Mouse (Mus musculus) common myeloid progenitor, adult 5-6 weeks (primary cell): Measurements from ENCODE around the gene Plekhf1. TPM values are rescaled to one million over a fixed set of nuclear protein-coding genes. Genes with fewer than 3 reads are reported as not detected.

Source experiments
- ATAC-seq: replicated peaks from 2 replicates; pipeline ENCODE4 v1.8.0; 2016; ENCODE audit warnings: low read depth, mild to moderate bottlenecking, moderate TSS enrichment, inconsistent platforms; ENCODE audit not compliant: poor library complexity, severe bottlenecking
- total RNA-seq: library from RNA; stranded (forward); fragments of 200-1000, 187-1606 nt; gene quantifications from 2 replicates; pipeline ENCODE4 v1.2.3, GENCODE M21; 2017

Gene Plekhf1
- total RNA-seq, 1 experiment from 2014 or later = 0.27 TPM

DNA sequence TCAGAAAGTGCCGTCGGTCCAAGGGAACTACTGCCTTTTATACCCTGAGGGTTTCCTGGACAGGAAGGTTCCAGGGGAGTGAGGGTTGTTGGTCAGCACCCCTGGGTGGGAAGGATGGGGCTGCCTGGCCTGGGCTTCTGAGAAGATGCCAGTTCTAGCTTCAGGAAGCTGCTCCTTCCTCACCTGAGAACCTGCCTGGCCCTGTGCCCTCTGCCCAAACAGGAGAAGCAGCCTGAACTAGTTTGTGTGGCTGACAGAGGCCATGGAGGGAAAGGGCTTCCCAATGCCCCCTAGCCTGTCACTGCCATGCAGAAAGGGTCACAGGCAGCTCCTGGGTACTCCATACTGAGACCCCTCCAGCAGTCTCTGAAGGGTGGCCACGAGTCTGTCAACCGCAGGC, 8.3 kb downstream of the Plekhf1 start:
- ATAC-seq = no peak

DNA sequence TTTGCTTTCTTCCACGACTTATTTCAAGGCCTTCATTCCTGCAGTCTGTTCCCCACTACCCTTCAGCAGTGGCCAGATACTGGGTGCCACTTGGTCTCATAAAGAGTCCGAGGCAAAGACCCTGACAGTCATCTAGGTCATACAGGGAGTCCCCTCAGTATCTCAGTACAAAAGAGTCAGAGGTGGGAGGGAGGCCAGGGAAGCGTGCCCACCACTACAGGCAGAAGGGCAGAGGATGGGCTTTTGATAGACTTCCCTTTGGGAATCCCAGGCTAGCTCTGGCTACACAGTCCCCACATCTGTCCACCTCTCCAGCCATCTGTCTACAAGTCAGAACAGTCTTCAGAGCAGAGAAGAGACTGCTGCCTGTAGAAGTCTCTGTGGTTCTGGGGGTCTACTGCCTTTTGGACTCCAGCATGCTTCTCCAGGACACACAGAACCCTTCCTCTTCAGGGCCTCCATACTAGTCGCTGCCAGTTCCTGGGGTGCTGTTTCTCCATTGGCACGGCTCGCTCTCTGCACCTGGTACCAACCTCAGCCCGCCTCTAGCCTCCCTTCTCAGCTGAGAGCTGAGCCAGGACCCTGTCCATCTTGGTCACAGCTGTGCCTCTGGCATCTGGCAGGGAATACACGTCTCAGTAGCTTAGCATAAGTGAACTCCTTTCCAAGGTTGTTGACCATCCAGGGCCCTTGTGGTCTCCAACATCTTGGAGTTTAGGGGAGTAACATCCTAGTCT, 9.0 kb downstream of the Plekhf1 start:
- no peak for ATAC-seq

- ATAC-seq = no peak
Measured at GRCm38 (mm10) chr7:38217417-38218171, 10.2 kb downstream of the Plekhf1 start.

DNA sequence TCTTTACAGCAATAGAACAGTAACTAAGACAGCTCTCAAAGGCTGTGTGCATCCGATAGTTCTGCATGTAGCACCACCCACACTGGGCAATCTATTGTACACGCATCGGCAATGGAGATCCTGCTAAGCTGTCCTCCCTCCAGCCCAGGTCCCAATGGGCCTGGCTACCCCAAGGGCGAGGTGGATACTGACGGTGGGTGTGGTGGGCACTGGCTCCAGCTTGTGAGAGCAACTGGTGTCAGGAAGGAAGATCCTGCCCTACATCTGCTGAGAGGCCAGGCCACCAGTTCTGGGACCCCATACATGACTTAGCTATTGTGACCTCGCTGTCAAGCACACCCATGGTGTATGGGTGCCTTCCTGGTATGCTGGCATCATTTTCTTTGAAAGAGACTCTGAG, 12.1 kb downstream of the Plekhf1 start:
- ATAC-seq = no peak

- ATAC-seq = no peak
Measured at GRCm38 (mm10) chr7:38215281-38215680, 12.5 kb downstream of the Plekhf1 start.

GRCm38 (mm10) chr7:38214473-38215214, 13.2 kb downstream of the Plekhf1 start:
- ATAC-seq = peak; percentile 79

GRCm38 (mm10) chr7:38212651-38213062, 15.2 kb downstream of the Plekhf1 start:
- ATAC-seq = no peak

DNA sequence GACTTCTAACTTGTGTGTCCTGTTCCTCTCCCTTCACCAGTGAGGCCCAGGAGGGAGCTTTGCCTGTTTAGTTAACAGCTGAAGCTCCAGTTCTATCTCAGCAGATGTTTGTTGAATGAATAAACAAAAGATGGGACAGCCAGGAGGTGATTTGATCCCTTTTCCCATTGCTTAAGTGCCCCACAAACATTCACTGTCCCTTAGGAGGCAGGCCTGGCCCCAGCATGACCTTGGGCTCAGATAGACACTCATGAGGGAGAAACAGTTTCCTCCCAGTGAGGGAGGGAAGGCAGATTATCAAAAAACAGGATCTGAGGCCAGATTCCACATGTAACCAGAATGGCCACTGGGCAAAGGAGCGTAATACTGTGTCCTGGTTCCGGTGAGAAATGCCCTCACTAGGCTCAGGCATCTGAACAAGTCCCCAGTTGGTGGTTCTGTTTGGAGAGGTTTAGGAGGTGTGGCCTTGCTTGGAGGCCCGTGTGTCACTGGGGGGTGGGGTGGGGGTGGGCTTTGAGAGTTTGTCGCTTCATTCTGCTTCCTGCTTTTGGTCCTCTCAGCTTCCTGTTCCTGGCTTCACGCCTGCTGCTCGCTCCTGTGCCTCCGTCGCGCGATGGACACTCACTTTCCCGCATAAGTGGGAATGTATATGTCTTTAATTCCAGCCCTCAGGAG, 18.2 kb downstream of the Plekhf1 start:
- ATAC-seq = no peak

- ATAC-seq = no peak
Measured at GRCm38 (mm10) chr7:38208969-38209368, 18.8 kb downstream of the Plekhf1 start.

DNA sequence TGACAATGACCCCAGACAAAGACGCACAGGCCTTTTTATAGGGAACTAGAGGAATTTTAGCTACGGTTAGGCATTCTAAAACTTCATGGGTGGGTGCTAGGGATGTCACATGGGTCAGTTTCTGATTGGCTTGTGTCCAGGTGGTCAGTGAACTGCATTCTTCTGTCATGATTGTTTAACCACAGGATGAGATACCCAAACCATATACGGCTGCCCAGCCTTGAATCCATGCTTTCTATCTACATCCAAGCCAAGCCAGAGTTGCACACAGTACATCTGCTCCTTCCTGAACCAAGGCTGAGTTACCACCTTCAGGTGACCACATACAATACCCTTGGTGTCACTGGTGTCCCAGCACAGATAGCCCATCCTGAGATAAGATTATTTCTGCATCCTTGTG, 21.3 kb downstream of the Plekhf1 start:
- ATAC-seq = no peak

- ATAC-seq = no peak
Measured at GRCm38 (mm10) chr7:38205801-38206200, 22.0 kb downstream of the Plekhf1 start.

DNA sequence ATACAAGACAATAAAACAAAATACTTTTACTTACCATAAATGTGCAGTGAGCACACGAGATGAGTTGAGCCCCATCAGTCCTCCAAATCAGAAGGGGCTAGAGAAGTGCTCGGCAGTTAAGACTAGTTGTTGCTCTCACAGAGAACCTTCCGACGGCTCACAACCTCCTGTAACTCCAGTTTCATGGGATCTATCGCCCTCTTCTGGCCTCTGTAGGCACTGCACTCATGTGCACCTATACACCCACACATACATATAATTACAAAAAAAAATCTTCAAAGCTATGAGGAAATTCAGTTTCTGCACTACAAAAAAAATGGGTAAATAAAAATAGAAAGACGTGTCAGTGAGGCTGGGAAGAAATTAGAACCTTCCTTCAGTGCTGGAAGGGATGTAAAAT, 23.5 kb downstream of the Plekhf1 start:
- no peak for ATAC-seq

GRCm38 (mm10) chr7:38201290-38201658, 26.5 kb downstream of the Plekhf1 start:
- 0 out of 2 replicates have a peak, but pooled peaks have one; percentile 2 for ATAC-seq

- ATAC-seq = peak; percentile 96
Measured at GRCm38 (mm10) chr7:38200606-38201289, 27.1 kb downstream of the Plekhf1 start.

- ATAC-seq = peak; percentile 36
Measured at GRCm38 (mm10) chr7:38199907-38200605, 27.8 kb downstream of the Plekhf1 start.

DNA sequence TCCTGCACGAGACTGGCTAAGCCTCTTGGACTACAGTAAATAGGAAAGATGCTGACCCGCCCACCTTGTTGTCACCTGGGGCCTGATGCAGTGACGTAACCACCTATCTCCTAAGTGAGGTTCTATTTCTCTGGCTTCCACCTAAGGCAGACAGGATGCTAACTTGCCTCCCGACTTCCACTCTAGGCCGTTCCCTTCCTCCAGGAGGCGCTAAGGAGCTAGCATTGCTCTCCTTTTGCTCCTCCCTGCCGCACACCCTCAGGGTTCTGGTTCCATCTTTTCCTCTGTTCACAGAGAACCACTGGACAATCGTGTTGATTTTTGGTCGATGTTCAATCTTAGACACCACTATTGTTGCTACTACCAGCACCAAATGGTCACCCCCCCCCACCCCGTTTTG, 36.2 kb downstream of the Plekhf1 start:
- ATAC-seq = no peak

- no peak for ATAC-seq
Measured at GRCm38 (mm10) chr7:38191146-38191545, 36.7 kb downstream of the Plekhf1 start.

GRCm38 (mm10) chr7:38190056-38190835, 37.6 kb downstream of the Plekhf1 start:
- no peak for ATAC-seq
